Mouse (Mus musculus) erythroblast, embryonic 14.5 days (primary cell): ENCODE results near the gene Spocd1.

Experiments used
- GATA1 ChIP-seq: IDR thresholded peaks from 2 replicates; pipeline ENCODE4 v1.6.1; 2012; ENCODE audit warnings: low read length, inconsistent platforms, mixed read lengths
- TAL1 ChIP-seq: IDR thresholded peaks from 3 replicates; pipeline ENCODE4 v1.6.1; 2012; ENCODE audit warnings: low read length, inconsistent platforms, mixed read lengths

DNA sequence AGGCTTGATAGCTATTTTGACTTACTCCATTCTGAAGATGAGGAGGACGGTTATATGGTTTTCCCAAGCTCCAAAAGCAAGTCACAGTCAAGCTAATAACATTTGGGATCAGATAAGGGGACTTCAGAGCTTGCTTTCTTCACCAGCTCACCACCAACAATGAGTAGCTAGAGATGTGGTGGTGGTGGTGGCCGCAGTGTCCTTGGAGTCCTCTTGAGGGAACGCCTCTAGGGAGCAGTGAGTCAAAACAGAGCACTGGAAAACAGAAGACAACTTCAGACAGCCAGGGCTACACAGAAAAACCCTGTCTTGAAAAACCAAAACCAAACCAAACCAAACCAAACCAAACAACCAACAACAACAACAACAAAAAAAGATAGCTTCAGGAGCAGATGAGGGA, 10.1 kb upstream of the Spocd1 start:
- TF ChIP-seq GATA1, result no peak
- no peak for TF ChIP-seq TAL1
